Mouse (Mus musculus): ENCODE results near the gene Ywhag.

Ywhag gene

DNA sequence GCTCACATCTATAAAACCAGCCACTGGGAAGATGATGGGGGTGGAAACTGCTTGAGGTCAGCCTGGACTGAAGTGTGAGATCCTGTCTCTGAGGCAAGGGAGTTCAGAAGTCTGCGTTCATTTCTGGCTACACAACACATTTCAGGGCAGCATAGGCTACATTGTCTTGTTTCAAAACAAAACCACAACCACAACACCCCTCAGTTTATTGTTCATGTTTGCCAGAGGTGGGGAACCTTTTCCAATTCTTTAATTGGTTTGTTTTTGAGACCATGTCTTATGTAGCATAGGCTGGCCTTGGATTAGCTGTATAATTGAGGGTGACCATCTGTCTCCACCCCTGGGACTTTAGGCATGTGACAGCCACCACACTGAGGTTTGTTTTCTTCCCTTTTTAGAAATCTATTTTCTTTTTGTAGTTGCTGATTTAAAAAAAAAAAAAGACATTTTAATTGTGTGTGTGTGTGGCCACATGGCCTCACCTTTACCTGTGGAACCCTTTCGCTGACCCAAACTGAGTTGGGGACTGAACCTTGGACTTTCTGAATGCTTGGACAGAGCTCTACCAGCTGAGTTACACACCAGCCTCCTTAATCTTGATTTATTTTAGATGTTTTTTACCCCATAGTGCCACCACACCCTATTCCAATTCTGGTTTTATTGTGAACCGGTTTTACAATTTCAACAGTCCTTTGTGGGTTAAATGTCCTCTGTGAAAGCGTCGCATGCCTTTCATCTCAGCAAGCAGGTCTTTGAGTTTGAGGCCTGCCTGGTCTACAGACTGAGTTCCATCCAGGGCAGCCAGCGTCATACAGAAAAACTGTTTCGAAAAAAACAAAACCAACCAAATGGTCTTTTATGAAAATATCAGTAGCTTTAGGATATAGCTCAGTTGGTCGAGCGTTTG, 22.1 kb upstream of the Ywhag start:
- in situ Hi-C loops (cut with MboI; ENCODE audit: unreplicated experiment in 2 of 2): no loop called here

DNA sequence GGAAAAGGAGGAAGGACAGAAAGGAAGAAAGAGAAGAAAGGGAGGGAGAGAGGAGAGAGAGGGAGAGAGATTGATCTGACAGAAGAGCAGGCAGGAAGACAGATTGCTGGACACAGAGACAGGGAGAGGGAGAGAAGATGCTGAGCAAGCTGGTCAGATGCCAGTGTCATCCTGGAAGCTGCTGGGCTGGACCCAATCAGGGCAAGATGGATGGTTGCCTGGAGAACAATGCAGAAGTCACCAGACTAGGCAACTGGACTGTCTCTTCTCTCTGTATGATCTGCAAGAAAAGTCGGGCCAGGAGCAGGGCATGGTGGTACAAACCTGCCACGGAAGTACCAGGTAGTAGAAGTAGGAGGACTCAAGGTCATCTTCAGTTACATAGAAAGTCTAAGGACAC, 18.4 kb upstream of the Ywhag start:
- in situ Hi-C loops (cut with MboI; ENCODE audit: unreplicated experiment in 2 of 2): no loop called here

DNA sequence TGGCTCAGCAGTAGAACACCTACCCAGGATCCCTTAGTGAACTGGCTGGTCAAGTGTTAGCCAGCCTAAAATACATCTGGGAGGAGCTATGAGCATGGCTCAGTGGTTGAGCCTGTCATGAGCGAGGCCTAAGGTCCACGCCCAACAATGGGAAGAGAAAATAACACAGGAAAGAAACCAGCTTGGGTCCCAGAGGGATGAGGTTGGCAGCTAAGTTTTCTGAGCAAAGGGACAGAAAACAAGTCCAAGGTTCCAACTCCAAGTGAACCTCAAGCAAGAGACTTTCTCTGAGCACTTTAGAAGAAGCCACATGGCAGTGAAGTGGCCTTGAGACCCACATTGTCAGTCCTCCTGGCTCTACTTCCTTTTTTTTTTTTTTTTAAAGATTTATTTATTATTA, 17.2 kb upstream of the Ywhag start:
- in situ Hi-C loops (cut with MboI; ENCODE audit: unreplicated experiment in 2 of 2): no loop called here

- in situ Hi-C loops (cut with MboI; ENCODE audit: unreplicated experiment in 2 of 2): no loop called here
Measured at GRCm38 (mm10) chr5:135950710-135951412, 16.4 kb upstream of the Ywhag start.

GRCm38 (mm10) chr5:135946621-135947020, 12.2 kb upstream of the Ywhag start:
- in situ Hi-C loops (cut with MboI; ENCODE audit: unreplicated experiment in 2 of 2): no loop called here

DNA sequence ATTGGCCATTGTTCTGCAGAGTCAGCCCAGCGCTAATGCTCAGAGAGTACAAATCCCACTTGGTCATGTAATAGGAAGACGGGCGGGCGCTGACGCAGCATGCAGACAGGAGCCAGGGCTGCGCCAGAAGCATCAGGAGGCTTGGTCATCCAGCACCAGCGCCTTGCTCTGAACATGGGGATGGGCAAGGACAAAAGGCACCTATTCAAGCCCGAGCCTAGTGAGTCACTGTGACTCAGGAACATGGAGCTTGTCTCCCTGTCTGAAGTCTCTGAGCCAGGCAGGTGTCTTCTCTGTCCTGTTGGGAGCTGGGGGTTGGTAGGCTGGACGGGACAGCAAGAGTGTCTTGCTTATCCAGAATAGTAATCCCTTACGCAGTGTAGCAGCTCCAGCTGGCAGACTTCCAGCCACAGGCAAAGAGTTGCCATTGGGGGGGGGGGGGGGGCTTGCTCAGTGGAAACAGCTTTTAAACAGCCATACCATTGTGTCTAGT, 11.5 kb upstream of the Ywhag start:
- in situ Hi-C loops (cut with MboI; ENCODE audit: unreplicated experiment in 2 of 2): no loop called here

- in situ Hi-C loops (cut with MboI; ENCODE audit: unreplicated experiment in 2 of 2): no loop called here
Measured at GRCm38 (mm10) chr5:135942710-135943109, 8.3 kb upstream of the Ywhag start.

- in situ Hi-C loops (cut with MboI; ENCODE audit: unreplicated experiment in 2 of 2): no loop called here
Measured at GRCm38 (mm10) chr5:135940587-135940986, 6.2 kb upstream of the Ywhag start.

DNA sequence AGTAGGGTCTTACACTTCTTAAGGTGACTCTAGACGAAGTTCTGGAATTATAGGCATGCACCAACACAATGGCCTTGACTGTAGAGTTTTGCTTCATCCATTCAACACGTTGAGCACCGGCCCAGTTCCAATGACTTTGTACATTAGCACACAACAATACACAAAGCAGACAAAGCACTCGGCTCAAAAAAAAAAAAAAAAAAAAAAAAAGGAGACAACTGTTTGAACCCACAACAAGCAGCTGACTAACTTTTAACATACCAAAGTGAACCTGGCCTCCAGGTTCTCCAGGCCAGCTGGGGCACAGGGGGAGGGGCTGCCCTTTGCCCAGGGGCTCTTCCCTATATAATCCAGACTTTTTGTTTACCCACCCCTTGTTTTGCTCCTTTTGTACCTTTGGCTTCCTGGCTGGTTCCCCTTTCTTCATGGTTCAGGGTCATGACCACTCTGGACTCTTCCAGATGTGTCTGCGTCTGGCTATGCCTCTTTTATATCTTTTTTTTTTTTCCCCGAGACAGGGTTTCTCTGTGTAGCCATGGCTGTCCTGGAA, 1.3 kb upstream of the Ywhag start:
- in situ Hi-C loops (cut with MboI; ENCODE audit: unreplicated experiment in 2 of 2): loop anchor here in 1 of 2 experiments (5.0 kb wide), 1 partner anchor 33 kb away; no protein-coding TSS in a partner anchor

- in situ Hi-C loops (cut with MboI; ENCODE audit: unreplicated experiment in 2 of 2): loop anchor here in 1 of 2 experiments (5.0 kb wide), 1 partner anchor 33 kb away; no protein-coding TSS in a partner anchor
Measured at GRCm38 (mm10) chr5:135935176-135935523, 734 bp upstream of the Ywhag start.

- in situ Hi-C loops (cut with MboI; ENCODE audit: unreplicated experiment in 2 of 2): no loop called here
Measured at GRCm38 (mm10) chr5:135933900-135934441, 445 bp downstream of the Ywhag start.

- in situ Hi-C loops (cut with MboI; ENCODE audit: unreplicated experiment in 2 of 2): no loop called here
Measured at GRCm38 (mm10) chr5:135933222-135933899, 1.1 kb downstream of the Ywhag start.

- in situ Hi-C loops (cut with MboI; ENCODE audit: unreplicated experiment in 2 of 2): no loop called here
Measured at GRCm38 (mm10) chr5:135932359-135932758, 2.1 kb downstream of the Ywhag start.

DNA sequence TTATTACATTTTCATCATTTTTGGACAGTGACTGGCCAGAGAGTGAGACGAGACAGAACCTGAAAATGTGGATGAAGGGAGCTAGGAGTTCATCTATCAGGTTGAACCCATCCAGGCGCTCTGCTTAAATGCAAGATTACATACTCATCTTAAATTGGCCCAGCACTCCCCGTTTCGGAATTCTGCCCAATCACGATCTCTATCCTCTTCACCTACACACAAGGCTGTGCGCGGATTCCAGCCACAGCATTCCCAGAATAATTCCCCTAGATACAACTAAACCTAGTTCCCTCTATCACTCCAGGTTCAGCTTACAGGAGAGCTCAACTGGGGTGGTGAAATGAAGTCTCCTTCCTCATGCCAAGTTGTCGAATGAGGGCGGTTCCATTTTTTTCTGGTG, 2.9 kb downstream of the Ywhag start:
- in situ Hi-C loops (cut with MboI; ENCODE audit: unreplicated experiment in 2 of 2): no loop called here

DNA sequence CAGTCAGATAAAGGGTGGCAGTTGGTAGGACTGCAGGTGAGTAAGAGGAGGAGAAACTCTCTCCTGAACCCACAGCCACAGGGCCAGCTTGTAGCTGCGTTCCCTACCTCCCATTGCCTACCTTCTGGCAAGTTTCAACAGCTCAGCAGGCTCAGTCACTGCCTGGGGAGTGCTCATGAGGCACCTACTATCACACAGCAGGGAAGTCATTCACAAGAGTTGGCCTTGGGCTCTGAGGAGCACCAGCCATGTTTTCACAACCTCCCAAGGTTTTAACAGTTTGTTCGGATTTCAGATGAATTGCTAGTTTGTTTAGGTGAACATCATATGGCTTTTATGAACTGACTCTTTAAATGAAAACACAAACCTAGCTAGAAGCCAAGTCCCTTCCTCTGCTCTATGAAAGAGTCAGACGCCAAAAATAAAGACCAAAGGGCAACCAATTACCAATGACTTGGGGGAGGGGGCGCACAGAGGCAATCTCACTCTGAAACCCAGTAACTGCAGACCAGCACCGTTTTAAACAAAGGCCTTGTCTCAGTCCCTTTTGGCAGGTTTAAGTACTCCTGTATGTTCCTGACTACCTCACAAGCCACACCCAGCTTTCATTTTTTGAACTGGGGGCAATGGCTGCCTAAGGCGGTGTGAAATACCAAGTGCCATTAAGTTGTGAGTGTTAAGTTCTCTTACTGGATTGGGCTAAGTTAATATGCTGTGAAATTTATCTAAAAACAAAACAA, 4.6 kb downstream of the Ywhag start:
- in situ Hi-C loops (cut with MboI; ENCODE audit: unreplicated experiment in 2 of 2): no loop called here

DNA sequence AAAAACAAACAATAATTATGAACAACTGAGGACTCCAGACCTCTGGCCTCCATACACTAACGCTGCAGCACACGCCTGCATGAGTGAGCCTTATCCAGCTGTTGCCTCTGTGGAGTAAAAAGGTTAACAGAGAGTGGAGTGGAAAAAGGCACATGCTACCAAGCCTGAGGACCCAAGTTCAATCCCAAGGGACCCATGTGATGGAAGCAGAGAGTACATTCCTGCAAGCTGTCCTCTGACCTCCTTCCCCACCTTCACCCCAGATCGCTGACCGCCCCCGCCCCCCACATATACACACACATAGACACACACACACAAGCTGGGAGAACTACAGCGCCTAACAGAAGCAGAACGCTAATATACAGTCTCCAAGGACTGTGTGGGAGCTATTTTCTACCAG, 10.5 kb downstream of the Ywhag start:
- in situ Hi-C loops (cut with MboI; ENCODE audit: unreplicated experiment in 2 of 2): no loop called here

GRCm38 (mm10) chr5:135919902-135920301, 14.5 kb downstream of the Ywhag start:
- in situ Hi-C loops (cut with MboI; ENCODE audit: unreplicated experiment in 2 of 2): no loop called here

DNA sequence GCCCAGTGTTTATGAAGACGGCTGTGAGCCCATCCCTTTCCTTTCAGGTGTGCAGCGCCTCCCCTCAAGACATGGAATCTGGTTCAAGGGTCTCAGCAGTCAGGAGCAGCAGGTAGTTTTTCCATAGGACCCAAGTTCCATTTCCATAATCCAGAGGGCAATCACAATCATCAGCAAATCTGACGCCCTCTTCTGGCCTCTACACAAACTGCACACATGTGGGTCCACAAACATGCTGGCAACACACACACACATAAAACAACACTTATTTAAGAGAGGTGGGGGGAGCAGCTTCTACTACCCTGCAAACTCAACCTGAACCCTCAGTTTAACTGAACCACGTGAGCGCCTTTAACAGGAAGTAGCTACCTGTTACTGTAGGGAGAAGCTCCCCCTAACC, 15.8 kb downstream of the Ywhag start:
- in situ Hi-C loops (cut with MboI; ENCODE audit: unreplicated experiment in 2 of 2): no loop called here

DNA sequence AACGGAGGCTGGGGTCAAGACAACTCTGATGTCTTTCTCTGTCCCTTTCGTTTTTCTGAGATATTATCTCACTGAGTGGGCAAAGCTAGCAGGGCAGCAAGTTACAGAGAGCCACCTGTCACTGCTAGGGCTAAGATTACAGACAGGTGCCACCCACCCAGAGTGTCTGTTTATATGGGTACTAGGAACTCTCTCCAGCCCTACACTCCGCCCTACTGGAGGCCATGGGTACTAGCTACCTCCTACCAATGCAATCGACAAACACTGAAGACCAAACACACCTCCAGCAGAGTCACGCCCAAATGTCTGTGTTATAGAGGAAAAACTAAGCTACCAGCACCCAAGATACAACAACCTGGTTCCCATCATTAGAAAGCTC, 16.4 kb downstream of the Ywhag start:
- in situ Hi-C loops (cut with MboI; ENCODE audit: unreplicated experiment in 2 of 2): no loop called here
